Mouse (Mus musculus) granulocyte monocyte progenitor cell, adult 5-6 weeks (primary cell): ENCODE measurements around the gene Retnlg. TPM values are rescaled to one million over a fixed set of nuclear protein-coding genes. Genes with fewer than 3 reads are reported as not detected.

ENCODE experiments used
- ATAC-seq: replicated peaks from 2 replicates; pipeline ENCODE4 v1.8.0; 2016; ENCODE audit warnings: mild to moderate bottlenecking, moderate TSS enrichment, inconsistent platforms; ENCODE audit not compliant: poor library complexity, severe bottlenecking
- total RNA-seq, 2 experiments: library from RNA; stranded (forward) in 1 of 2; stranded (reverse) in 1 of 2; fragments of 200-712, 200-1000 nt in 1 of 2; fragments of >200 nt in 1 of 2; fragmentation: Nextera tagmentation in 1 of 2; gene quantifications; 2 replicates each; pipeline ENCODE4 v1.2.3; 2014 to 2017

The Retnlg gene
- total RNA-seq (2014; fragmentation: Nextera tagmentation) = 26.8 TPM in 1 of 2 replicates, not detected in the other
- 38.3 and 48.3 TPM in 2 replicates for total RNA-seq (2017)

- no peak for ATAC-seq
Measured at GRCm38 (mm10) chr16:48872321-48872720, at the start of gene Retnlg. Retnlg (plus strand) TSS chr16:48872621.

GRCm38 (mm10) chr16:48826474-48826873, 45.9 kb upstream of the Retnlg start:
- no peak for ATAC-seq

- ATAC-seq = peak; percentile 65
Measured at GRCm38 (mm10) chr16:48827625-48828024, 44.8 kb upstream of the Retnlg start.

DNA sequence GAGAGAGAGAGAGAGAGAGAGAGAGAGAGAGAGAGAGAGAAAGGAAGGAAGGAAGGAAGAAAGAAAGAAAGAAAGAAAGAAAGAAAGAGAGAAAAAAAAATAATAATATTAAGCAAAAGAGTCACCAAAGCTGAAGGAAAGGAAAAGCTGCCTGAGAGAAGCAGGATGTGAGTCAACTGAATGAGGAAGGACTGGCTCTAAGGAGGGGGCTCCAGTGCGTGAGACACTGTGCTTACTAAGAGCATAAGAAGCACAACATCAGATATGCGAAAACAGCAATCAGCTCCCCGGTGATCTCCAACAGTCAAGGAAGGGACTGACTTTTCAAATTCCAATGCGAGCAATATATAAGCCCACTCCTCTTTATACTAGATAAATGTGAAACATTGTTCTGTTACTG, 43.4 kb upstream of the Retnlg start:
- peak; percentile 48 for ATAC-seq

- no peak for ATAC-seq
Measured at GRCm38 (mm10) chr16:48832055-48832454, 40.4 kb upstream of the Retnlg start.

DNA sequence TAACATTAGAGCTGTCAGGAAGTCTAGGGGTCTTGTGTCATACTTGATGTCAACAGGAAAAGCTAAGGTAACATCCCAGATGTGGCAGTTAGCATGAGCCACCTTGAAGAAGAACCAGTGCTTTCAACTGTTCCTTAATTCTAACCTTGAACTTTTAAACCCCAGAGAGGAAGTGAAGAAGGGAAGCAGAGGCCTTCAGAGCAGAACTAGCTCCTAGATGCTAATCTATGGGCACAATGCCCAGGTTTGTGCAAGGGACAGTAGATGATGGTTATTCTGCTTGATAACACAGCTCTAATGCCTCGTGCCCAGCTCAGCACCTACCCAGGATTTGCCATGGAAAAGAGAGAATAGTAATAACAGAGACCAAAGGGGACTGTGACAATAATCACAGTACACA, 38.8 kb upstream of the Retnlg start:
- peak; percentile 98 for ATAC-seq

- no peak for ATAC-seq
Measured at GRCm38 (mm10) chr16:48842266-48842665, 30.2 kb upstream of the Retnlg start, which contains the start of gene Retnla. Retnla (plus strand) TSS chr16:48842551.

DNA sequence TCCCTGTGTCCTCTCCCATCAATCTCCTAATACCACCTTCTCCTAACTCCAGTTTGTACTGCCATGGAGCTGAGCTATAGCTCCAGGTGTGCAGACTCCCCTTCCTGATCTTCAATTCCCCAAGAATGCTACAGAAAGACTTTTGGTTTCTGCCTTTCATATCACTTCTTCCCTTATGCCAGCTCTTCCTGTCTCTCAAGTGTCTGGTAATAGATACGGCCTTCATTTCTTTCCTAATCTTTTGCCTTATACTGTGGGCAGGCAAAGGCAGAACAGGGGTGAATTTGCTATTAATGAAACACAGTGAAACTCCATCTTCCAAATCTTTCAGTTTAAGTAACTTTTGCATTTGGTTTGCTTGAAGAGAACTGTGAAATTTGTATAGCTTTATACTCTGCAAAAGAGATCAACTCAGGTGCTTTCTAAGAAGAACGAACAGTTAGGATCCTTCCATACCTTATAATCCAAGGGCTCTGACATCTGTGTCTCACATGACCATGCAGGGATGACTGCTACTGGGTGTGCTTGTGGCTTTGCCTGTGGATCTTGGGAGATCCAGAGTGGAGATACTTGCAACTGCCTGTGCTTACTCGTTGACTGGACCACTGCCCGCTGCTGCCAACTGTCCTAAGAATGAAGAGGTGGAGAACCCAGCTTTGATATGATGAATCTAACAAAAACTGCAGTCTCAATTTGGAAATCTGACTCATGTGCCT, 28.6 kb upstream of the Retnlg start:
- no peak for ATAC-seq

- peak; percentile 94 for ATAC-seq
Measured at GRCm38 (mm10) chr16:48865004-48865403, 7.4 kb upstream of the Retnlg start.

GRCm38 (mm10) chr16:48867690-48868089, 4.7 kb upstream of the Retnlg start:
- ATAC-seq = no peak

DNA sequence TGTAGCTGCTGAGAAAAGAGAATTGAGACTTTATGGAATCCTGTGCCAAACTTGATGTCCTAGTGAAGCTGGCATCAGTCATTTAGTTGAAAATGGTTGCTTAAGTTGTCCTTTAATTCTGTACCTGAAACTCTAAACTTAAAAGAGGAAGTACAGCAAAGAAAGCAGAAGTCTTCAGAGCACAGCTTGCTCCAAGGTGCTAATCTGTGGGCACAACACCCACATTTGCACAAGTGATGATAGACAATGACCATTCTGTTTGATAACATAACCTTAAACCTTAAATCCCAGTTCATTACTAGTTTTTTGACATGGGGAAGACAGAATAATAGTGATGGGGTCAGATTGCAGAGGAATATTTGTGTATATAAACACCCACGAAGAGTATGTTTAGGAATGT, 3.8 kb upstream of the Retnlg start:
- ATAC-seq = peak; percentile 77

DNA sequence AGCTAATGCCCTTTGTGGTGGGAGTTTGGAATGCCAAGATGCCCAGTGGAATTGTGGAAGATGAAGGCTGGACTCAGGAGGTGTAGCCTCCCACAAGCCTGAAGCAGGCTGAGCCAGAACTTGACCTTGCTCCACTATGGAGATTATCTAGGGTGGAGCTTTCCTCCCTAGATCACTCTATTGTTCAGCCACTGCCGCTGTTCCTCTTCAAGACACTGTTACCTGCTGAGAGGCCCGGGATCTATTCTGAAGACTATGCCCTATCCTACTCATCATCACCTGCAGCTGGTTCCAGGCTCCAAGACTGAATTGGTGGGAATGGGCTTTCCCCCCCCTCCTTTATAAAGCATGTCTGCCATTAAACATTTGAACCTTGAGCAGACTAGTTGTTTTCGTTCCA, 2.8 kb upstream of the Retnlg start:
- no peak for ATAC-seq

DNA sequence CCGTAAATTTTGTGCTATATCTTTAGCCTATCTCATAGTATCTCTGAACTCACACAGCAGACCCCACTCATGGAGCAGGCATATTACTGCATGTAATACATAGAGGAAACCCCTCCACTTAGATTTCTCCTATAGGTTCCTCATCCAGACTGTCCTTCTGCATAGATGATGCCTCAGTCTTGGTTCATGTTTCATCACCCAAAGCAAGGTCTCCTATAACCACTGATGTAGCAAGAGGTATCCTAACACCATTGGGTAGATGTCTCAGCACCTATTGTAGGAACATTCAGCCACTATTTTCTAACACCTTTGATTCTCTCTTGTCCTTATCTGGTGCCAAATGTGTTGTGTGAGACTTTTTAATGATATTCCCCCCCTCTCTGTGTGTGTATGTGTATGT, 667 bp upstream of the Retnlg start:
- ATAC-seq = peak; percentile 69

DNA sequence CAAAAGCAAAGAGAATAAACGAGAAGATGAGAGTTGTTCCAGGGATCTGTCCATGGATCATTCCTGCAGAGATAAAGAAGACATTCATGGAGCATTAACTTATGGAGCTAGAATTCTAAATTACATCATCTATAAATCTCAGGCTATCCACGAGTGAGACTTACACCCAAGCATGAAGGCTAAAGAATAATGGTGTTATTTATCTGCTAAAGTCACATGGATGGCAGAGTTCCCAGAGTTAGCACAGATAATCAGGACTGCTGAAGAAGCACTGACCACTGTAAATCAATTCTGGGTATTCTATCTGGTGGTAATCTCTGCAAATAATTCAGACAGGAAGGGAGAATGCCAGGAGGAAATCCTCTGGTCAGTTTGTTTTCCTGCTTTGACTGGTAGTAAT, 18.3 kb downstream of the Retnlg start:
- ATAC-seq = no peak

- no peak for ATAC-seq
Measured at GRCm38 (mm10) chr16:48899868-48900267, 27.4 kb downstream of the Retnlg start.

DNA sequence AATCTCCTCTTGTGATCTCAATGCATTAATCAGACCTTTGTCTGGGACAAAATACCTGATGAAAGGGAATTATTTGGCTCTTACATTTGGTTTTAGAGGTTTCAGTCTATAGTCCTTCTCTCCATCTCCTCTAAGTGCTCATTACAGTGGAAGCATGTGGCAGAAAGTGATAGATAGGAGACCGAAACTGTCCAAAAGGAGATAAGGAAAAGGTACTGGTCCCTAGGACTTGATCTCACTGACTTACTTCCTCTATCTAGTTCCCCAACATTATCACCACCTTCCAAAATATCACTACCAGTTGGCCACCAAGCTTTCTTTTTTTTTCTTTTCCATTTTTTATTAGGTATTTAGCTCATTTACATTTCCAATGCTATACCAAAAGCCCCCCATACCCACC, 38.8 kb downstream of the Retnlg start:
- no peak for ATAC-seq

- ATAC-seq = no peak
Measured at GRCm38 (mm10) chr16:48913206-48913605, 40.8 kb downstream of the Retnlg start.

DNA sequence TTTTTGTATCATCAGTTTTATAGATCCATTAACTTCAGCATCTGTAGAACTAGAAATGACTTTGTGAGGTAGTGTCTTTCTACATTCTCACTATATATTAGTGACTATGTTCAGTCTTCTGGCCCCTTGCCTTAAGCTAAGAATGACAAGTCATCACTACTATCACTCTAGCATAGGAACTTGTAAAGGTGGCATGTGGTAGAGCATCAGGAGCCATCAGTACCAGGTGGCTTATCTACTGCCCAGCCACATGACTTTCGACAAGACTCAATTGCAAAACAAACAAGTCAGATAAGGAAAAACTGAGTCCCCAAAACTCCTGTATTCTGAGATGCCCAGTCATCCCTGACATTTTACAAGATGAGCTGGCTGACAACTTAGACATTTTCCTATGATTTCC, 51.3 kb downstream of the Retnlg start:
- ATAC-seq = no peak
